Mouse (Mus musculus): ENCODE results near the gene Dhx16. TPM values are rescaled to one million over a fixed set of nuclear protein-coding genes. Genes with fewer than 3 reads are reported as not detected.

Dhx16 gene
- polyA plus RNA-seq, 1 experiment: 23.2 TPM

GRCm38 (mm10) chr17:35937700-35938348 is 58.2 kb downstream of the Dhx16 start:
- Histone ChIP-seq H3K27me3 (replicated peaks) (no peaks in the 10 kb centered on the region), H3K4me1 (no peaks in the 10 kb centered on the region), H3K36me3 (replicated peaks; ENCODE audit: low read length) (no peaks in the 10 kb centered on the region), H3K9me3 (peaks cover 8% of the 10 kb centered on the region), H3K4me3 (replicated peaks) (no peak overlapping the region)
- TF ChIP-seq FLI1 (IDR thresholded peaks at IDR 0.05; ENCODE audit: low read length) (no peak), GATA1 (IDR thresholded peaks at IDR 0.05; ENCODE audit: borderline replicate concordance, low read length) (no peak)

DNA sequence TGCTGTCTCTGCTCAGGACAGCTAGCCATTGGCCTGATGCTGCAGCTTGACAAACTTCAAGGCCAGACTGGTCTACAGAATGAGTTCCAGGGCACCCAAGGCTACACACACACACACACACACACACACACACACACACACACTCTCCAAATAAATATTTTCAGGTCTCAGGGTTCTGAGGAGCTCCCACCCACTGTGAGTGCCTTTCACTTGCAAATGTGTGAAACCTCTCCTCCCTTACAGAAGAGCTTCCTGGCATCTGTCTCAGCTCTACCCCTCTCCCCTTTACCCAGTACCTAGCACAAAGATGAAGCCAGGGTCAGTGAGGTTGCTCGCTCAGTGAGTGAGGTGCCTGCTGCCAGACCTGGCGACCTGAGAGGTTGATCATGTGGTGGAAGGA is 59.5 kb downstream of the Dhx16 start:
- peaks cover 8% of the 10 kb centered on the region for H3K9me3 ChIP-seq
- H3K27me3 ChIP-seq (replicated peaks): no peaks in the 10 kb centered on the region
- H3K36me3 ChIP-seq (replicated peaks; ENCODE audit: low read length): no peaks in the 10 kb centered on the region
- no peaks in the 10 kb centered on the region for H3K4me1 ChIP-seq
- H3K4me3 ChIP-seq (replicated peaks): no peak overlapping the region
- no peak for TF ChIP-seq FLI1 (IDR thresholded peaks at IDR 0.05; ENCODE audit: low read length)
- TF ChIP-seq GATA1 (IDR thresholded peaks at IDR 0.05; ENCODE audit: borderline replicate concordance, low read length): no peak

DNA sequence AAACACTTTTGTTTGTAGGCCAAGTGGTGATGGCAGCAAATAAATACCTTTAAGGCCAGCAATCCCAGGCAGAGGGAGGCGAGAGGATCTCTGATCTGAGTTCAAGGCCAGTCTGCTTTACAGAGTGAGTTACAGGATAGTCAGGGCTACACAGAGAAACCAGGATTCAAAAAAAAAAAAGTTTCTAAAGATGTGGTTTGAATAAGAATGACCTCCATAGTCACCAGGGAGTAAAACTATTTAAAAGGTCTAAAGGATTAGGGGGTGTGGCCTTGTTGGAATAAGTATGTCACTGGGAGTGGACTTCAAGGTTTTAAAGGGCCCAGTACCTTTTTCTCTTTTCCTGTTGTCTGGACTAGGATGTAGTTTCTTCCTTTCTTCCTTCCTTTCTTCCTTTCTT is 60.3 kb downstream of the Dhx16 start:
- Histone ChIP-seq H3K4me1 (no peaks in the 10 kb centered on the region), H3K9me3 (peaks cover 8% of the 10 kb centered on the region), H3K36me3 (replicated peaks; ENCODE audit: low read length) (no peaks in the 10 kb centered on the region), H3K27me3 (replicated peaks) (no peaks in the 10 kb centered on the region), H3K4me3 (replicated peaks) (no peak overlapping the region)
- TF ChIP-seq GATA1 (IDR thresholded peaks at IDR 0.05; ENCODE audit: borderline replicate concordance, low read length): no peak
- TF ChIP-seq FLI1 (IDR thresholded peaks at IDR 0.05; ENCODE audit: low read length): no peak

Other genes starting within 250 kb of the Dhx16 start
- gene Mucl3, start 236.1 kb upstream of the Dhx16 start, polyA plus RNA-seq (2012; ENCODE audit: insufficient read depth, low replicate concordance): not detected in 2 replicates
- 42.1 and 49.7 TPM in 2 replicates for gene Vars2, start 212.2 kb upstream of the Dhx16 start, polyA plus RNA-seq (2012; ENCODE audit: insufficient read depth, low replicate concordance)
- 7.8 and 10.8 TPM in 2 replicates for gene Gtf2h4, start 206.1 kb upstream of the Dhx16 start, polyA plus RNA-seq (2012; ENCODE audit: insufficient read depth, low replicate concordance)
- gene Ddr1, start 175.2 kb upstream of the Dhx16 start, polyA plus RNA-seq (2012; ENCODE audit: insufficient read depth, low replicate concordance): not detected in 2 replicates
- 62.2 and 65.8 TPM in 2 replicates for gene Ier3, start 58.1 kb upstream of the Dhx16 start, polyA plus RNA-seq (2012; ENCODE audit: insufficient read depth, low replicate concordance)
- gene Flot1, start 56.6 kb upstream of the Dhx16 start, polyA plus RNA-seq (2012; ENCODE audit: insufficient read depth, low replicate concordance): 43.6 and 163 TPM in 2 replicates
- gene Tubb5, start 41.5 kb upstream of the Dhx16 start, polyA plus RNA-seq (2012; ENCODE audit: insufficient read depth, low replicate concordance): 96.5 and 217 TPM in 2 replicates
- 1.2 and 2.3 TPM in 2 replicates for gene Mdc1, start 38.3 kb upstream of the Dhx16 start, polyA plus RNA-seq (2012; ENCODE audit: insufficient read depth, low replicate concordance)
- 5.6 TPM in 1 of 2 replicates, not detected in the other for gene Nrm, start 18.5 kb upstream of the Dhx16 start, polyA plus RNA-seq (2012; ENCODE audit: insufficient read depth, low replicate concordance)
- gene Ppp1r18, start 14.2 kb upstream of the Dhx16 start, polyA plus RNA-seq (2012; ENCODE audit: insufficient read depth, low replicate concordance): 153 and 168 TPM in 2 replicates
- 101 and 470 TPM in 2 replicates for gene 2310061I04Rik, start 17.6 kb downstream of the Dhx16 start, polyA plus RNA-seq (2012; ENCODE audit: insufficient read depth, low replicate concordance)
- gene Atat1, start 30.3 kb downstream of the Dhx16 start, polyA plus RNA-seq (2012; ENCODE audit: insufficient read depth, low replicate concordance): 15.4 and 23.3 TPM in 2 replicates
- 5.7 TPM in 1 of 2 replicates, not detected in the other for gene Mrps18b, start 36.6 kb downstream of the Dhx16 start, polyA plus RNA-seq (2012; ENCODE audit: insufficient read depth, low replicate concordance)
- gene Ppp1r10, start 36.6 kb downstream of the Dhx16 start, polyA plus RNA-seq (2012; ENCODE audit: insufficient read depth, low replicate concordance): 28.5 and 36.4 TPM in 2 replicates
- gene Abcf1, start 89.9 kb downstream of the Dhx16 start, polyA plus RNA-seq (2012; ENCODE audit: insufficient read depth, low replicate concordance): 86.0 and 161 TPM in 2 replicates
- gene Gnl1, start 100.0 kb downstream of the Dhx16 start, polyA plus RNA-seq (2012; ENCODE audit: insufficient read depth, low replicate concordance): 63.9 and 75.7 TPM in 2 replicates
- 11.4 and 13.7 TPM in 2 replicates for gene Prr3, start 100.4 kb downstream of the Dhx16 start, polyA plus RNA-seq (2012; ENCODE audit: insufficient read depth, low replicate concordance)
- 3.9 TPM in 1 of 2 replicates, not detected in the other for gene H2-T24, start 140.7 kb downstream of the Dhx16 start, polyA plus RNA-seq (2012; ENCODE audit: insufficient read depth, low replicate concordance)
- gene H2-T23, start 153.0 kb downstream of the Dhx16 start, polyA plus RNA-seq (2012; ENCODE audit: insufficient read depth, low replicate concordance): 13.8 and 44.0 TPM in 2 replicates
- gene H2-T22, start 162.9 kb downstream of the Dhx16 start, polyA plus RNA-seq (2012; ENCODE audit: insufficient read depth, low replicate concordance): 6.2 TPM in 1 of 2 replicates, not detected in the other
- 0.25 TPM in 1 of 2 replicates, not detected in the other for gene Gm6034, start 163.1 kb downstream of the Dhx16 start, polyA plus RNA-seq (2012; ENCODE audit: insufficient read depth, low replicate concordance)
- 20.5 TPM in 1 of 2 replicates, not detected in the other for gene Gm11127, start 178.6 kb downstream of the Dhx16 start, polyA plus RNA-seq (2012; ENCODE audit: insufficient read depth, low replicate concordance)
- 0.29 TPM in 1 of 2 replicates, not detected in the other for gene Gm19684, start 241.9 kb downstream of the Dhx16 start, polyA plus RNA-seq (2012; ENCODE audit: insufficient read depth, low replicate concordance)
- gene Gm7030, start 249.6 kb downstream of the Dhx16 start, polyA plus RNA-seq (2012; ENCODE audit: insufficient read depth, low replicate concordance): 0.46 TPM in 1 of 2 replicates, not detected in the other

All from megakaryocyte, embryonic 14.5 days (primary cell).